Mouse (Mus musculus) MEL (cell line): ENCODE results near the gene Agpat4. TPM values are rescaled to one million over a fixed set of nuclear protein-coding genes. Genes with fewer than 3 reads are reported as not detected.

Experiments used
- DNase-seq: peaks from one replicate; pipeline ENCODE4 v3.0.0; 2011; ENCODE audit warnings: low read depth, low spot score
- H3K27ac ChIP-seq: 2 replicates; pipeline ENCODE4 v1.5.1; 2012; ENCODE audit warnings: low read depth, mild to moderate bottlenecking, control low read depth, low read length, moderate library complexity; ENCODE audit not compliant: control insufficient read depth
- H3K27me3 ChIP-seq, 2 experiments: fragments of 150-350 bp in 1 of 2; sonication (generic) in 1 of 2; 2 replicates each; pipeline ENCODE4 v1.6.1; 2012; ENCODE audit warnings: low read length in 2 of 2, mild to moderate bottlenecking in 2 of 2, improper control_type of control experiment in 1 of 2, moderate library complexity in 1 of 2; ENCODE audit not compliant: insufficient read depth in 2 of 2, control insufficient read depth in 1 of 2
- H3K36me3 ChIP-seq, 2 experiments: 2 replicates each; pipeline ENCODE4 v1.6.1; 2012 to 2014; ENCODE audit warnings: low read length in 2 of 2, improper control_type of control experiment in 1 of 2, inconsistent platforms in 1 of 2, mild to moderate bottlenecking in 1 of 2; ENCODE audit not compliant: insufficient read depth in 2 of 2, control insufficient read depth in 1 of 2
- H3K4me1 ChIP-seq, 2 experiments: fragments of 150-350 bp in 1 of 2; sonication (generic) in 1 of 2; 2 replicates each; pipeline ENCODE4 v1.6.1; 2012; ENCODE audit warnings: low read length in 2 of 2, improper control_type of control experiment in 1 of 2, mild to moderate bottlenecking in 1 of 2; ENCODE audit not compliant: insufficient read depth in 2 of 2, control insufficient read depth in 1 of 2
- H3K4me3 ChIP-seq, 2 experiments: fragments of 150-350 bp in 1 of 2; sonication (generic) in 1 of 2; 2 replicates each; pipeline ENCODE4 v1.5.1; 2012; ENCODE audit warnings: low read depth in 2 of 2, low read length in 2 of 2, mild to moderate bottlenecking in 2 of 2, moderate library complexity in 2 of 2, control low read depth in 1 of 2, improper control_type of control experiment in 1 of 2; ENCODE audit not compliant: control insufficient read depth in 1 of 2, insufficient read depth in 1 of 2
- H3K79me2 ChIP-seq: 2 replicates; pipeline ENCODE4 v1.6.1; 2012; ENCODE audit warnings: mild to moderate bottlenecking, low read length, moderate library complexity; ENCODE audit not compliant: control insufficient read depth, poor library complexity, insufficient read depth
- H3K9ac ChIP-seq: 2 replicates; pipeline ENCODE4 v1.6.1; 2012; ENCODE audit warnings: low read depth, mild to moderate bottlenecking, control low read depth, low read length, moderate library complexity; ENCODE audit not compliant: control insufficient read depth, poor library complexity, severe bottlenecking
- H3K9me3 ChIP-seq: fragments of 150-350 bp; sonication (generic); replicated peaks from 2 replicates; pipeline ENCODE4 v1.6.1; 2012; ENCODE audit warnings: mild to moderate bottlenecking, low read length, improper control_type of control experiment, moderate library complexity; ENCODE audit not compliant: insufficient read depth
- E2F4 ChIP-seq: IDR thresholded peaks from 2 replicates; pipeline ENCODE4 v1.6.1; 2011; ENCODE audit warnings: low read depth, low read length, improper control_type of control experiment, borderline replicate concordance
- ELF1 ChIP-seq: IDR thresholded peaks from 2 replicates; pipeline ENCODE4 v1.6.1; 2014; ENCODE audit warnings: low read depth, mild to moderate bottlenecking, inconsistent platforms, low read length, improper control_type of control experiment, moderate library complexity
- ETS1 ChIP-seq: IDR thresholded peaks from 2 replicates; pipeline ENCODE4 v1.6.1; 2012; ENCODE audit warnings: low read depth, mild to moderate bottlenecking, inconsistent platforms, low read length, improper control_type of control experiment, moderate library complexity
- GABPA ChIP-seq: IDR thresholded peaks from 2 replicates; pipeline ENCODE4 v1.6.1; 2012; ENCODE audit warnings: low read depth, mild to moderate bottlenecking, inconsistent platforms, low read length, improper control_type of control experiment, moderate library complexity
- HCFC1 ChIP-seq: IDR thresholded peaks from 2 replicates; pipeline ENCODE4 v1.6.1; 2012; ENCODE audit warnings: low read depth, mild to moderate bottlenecking, inconsistent platforms, low read length, improper control_type of control experiment, moderate library complexity
- KAT2A ChIP-seq: conservative IDR thresholded peaks from 2 replicates; pipeline ENCODE4 v1.6.1; 2012; ENCODE audit warnings: low read depth, low read length, improper control_type of control experiment, inconsistent platforms
- MAX ChIP-seq: IDR thresholded peaks from 2 replicates; pipeline ENCODE4 v1.6.1; 2011; ENCODE audit warnings: low read length, improper control_type of control experiment
- MEF2A ChIP-seq: IDR thresholded peaks from 2 replicates; pipeline ENCODE4 v1.6.1; 2014; ENCODE audit warnings: low read depth, mild to moderate bottlenecking, inconsistent platforms, low read length, improper control_type of control experiment; ENCODE audit not compliant: poor library complexity, insufficient replicate concordance, severe bottlenecking; ENCODE audit errors: extremely low read depth
- MXI1 ChIP-seq: IDR thresholded peaks from 2 replicates; pipeline ENCODE4 v1.6.1; 2011; ENCODE audit warnings: mild to moderate bottlenecking, low read depth, low read length, improper control_type of control experiment
- NRF1 ChIP-seq: IDR thresholded peaks from 2 replicates; pipeline ENCODE4 v1.6.1; 2014; ENCODE audit warnings: low read depth, mild to moderate bottlenecking, inconsistent platforms, low read length, improper control_type of control experiment, moderate library complexity; ENCODE audit not compliant: poor library complexity, insufficient read depth, severe bottlenecking
- POLR2A ChIP-seq, 2 experiments: IDR thresholded peaks; 2 replicates each; pipeline ENCODE4 v1.6.1; 2011 to 2012; ENCODE audit warnings: low read length in 2 of 2, mild to moderate bottlenecking in 2 of 2, control low read depth in 1 of 2, improper control_type of control experiment in 1 of 2, low read depth in 1 of 2, moderate library complexity in 1 of 2; ENCODE audit not compliant: control insufficient read depth in 1 of 2, insufficient read depth in 1 of 2, poor library complexity in 1 of 2
- RCOR1 ChIP-seq: IDR thresholded peaks from 2 replicates; pipeline ENCODE4 v1.6.1; 2012; ENCODE audit warnings: low read depth, mild to moderate bottlenecking, inconsistent platforms, low read length, improper control_type of control experiment
- SIN3A ChIP-seq: IDR thresholded peaks from 2 replicates; pipeline ENCODE4 v1.6.1; 2012; ENCODE audit warnings: low read length, improper control_type of control experiment, inconsistent platforms
- SMC3 ChIP-seq: IDR thresholded peaks from 2 replicates; pipeline ENCODE4 v1.6.1; 2011; ENCODE audit warnings: low read depth, low read length, improper control_type of control experiment
- TBP ChIP-seq: IDR thresholded peaks from 2 replicates; pipeline ENCODE4 v1.8.0; 2011; ENCODE audit warnings: low read depth, low read length, improper control_type of control experiment
- TCF12 ChIP-seq: IDR thresholded peaks from 2 replicates; pipeline ENCODE4 v1.6.1; 2014; ENCODE audit warnings: low read depth, mild to moderate bottlenecking, inconsistent platforms, low read length, improper control_type of control experiment, moderate library complexity
- UBTF ChIP-seq: IDR thresholded peaks from 2 replicates; pipeline ENCODE4 v1.6.1; 2012; ENCODE audit warnings: low read depth, mild to moderate bottlenecking, inconsistent platforms, low read length, improper control_type of control experiment, moderate library complexity, borderline replicate concordance; ENCODE audit not compliant: insufficient read depth
- polyA plus RNA-seq, 2 experiments: library from polyadenylated mRNA; stranded (reverse) in 1 of 2; unstranded in 1 of 2; fragments of >175 nt in 1 of 2; fragments of >200 nt in 1 of 2; gene quantifications; 2 replicates each; pipeline versions ENCODE4 v1.2.1 to v1.2.4; 2012; ENCODE audit warnings: low replicate concordance in 2 of 2, low read depth in 1 of 2; ENCODE audit not compliant: insufficient read length in 2 of 2, insufficient read depth in 1 of 2, missing spikeins in 1 of 2
- total RNA-seq: library from RNA; depleted of rRNA; stranded (reverse); fragments of 300-350 nt; gene quantifications from 2 replicates; pipeline ENCODE4 v1.2.3, GENCODE M21; 2012

Agpat4 gene
- total and polyA plus RNA-seq, 3 experiments: 3.3 to 9.3 TPM; not detected in 1

GRCm38 (mm10) chr17:12162824-12163223, 44.3 kb downstream of the Agpat4 start:
- Histone ChIP-seq H3K27ac (no peak overlapping the region), H3K4me3 (no peak overlapping the region), H3K27me3 (no peaks in the 10 kb centered on the region), H3K9ac (no peak overlapping the region), H3K9me3 (no peaks in the 10 kb centered on the region), H3K36me3 (no peaks in the 10 kb centered on the region), H3K4me1 (peaks cover 0 to 13% of the 10 kb centered on the region in 2 experiments; a peak in 1 of 4 replicates), H3K79me2 (no peaks in the 10 kb centered on the region)
- no peak for DNase-seq
- TF ChIP-seq SIN3A: no peak
- TF ChIP-seq MXI1: no peak
- TF ChIP-seq MEF2A: no peak
- TF ChIP-seq RCOR1: no peak
- no peak for TF ChIP-seq NRF1
- no peak for TF ChIP-seq E2F4
- TF ChIP-seq MAX: no peak
- TF ChIP-seq TCF12: no peak
- no peak for TF ChIP-seq GABPA
- no peak for TF ChIP-seq HCFC1
- TF ChIP-seq TBP: no peak
- TF ChIP-seq KAT2A: no peak
- no peak for TF ChIP-seq POLR2A (IDR thresholded peaks at IDR 0.05; ENCODE audit: control insufficient read depth in 1 of 2, insufficient read depth in 1 of 2, low read depth in 1 of 2, low read length in 2 of 2, poor library complexity in 1 of 2)
- no peak for TF ChIP-seq UBTF
- no peak for TF ChIP-seq SMC3

GRCm38 (mm10) chr17:12163403-12163802, 44.9 kb downstream of the Agpat4 start:
- no peaks in the 10 kb centered on the region for H3K27me3 ChIP-seq
- no peak overlapping the region for H3K27ac ChIP-seq
- no peaks in the 10 kb centered on the region for H3K36me3 ChIP-seq
- H3K79me2 ChIP-seq: no peaks in the 10 kb centered on the region
- no peak overlapping the region for H3K9ac ChIP-seq
- TF ChIP-seq TCF12: no peak
- TF ChIP-seq MEF2A: no peak
- no peak for TF ChIP-seq ETS1
- no peak for TF ChIP-seq UBTF
- TF ChIP-seq POLR2A (IDR thresholded peaks at IDR 0.05; ENCODE audit: control insufficient read depth in 1 of 2, insufficient read depth in 1 of 2, low read depth in 1 of 2, low read length in 2 of 2, poor library complexity in 1 of 2): no peak
- TF ChIP-seq GABPA: no peak
- no peak for TF ChIP-seq SMC3
- TF ChIP-seq ELF1: no peak
- TF ChIP-seq TBP: no peak
- H3K9me3 ChIP-seq: no peaks in the 10 kb centered on the region
- no peak overlapping the region for H3K4me3 ChIP-seq
- DNase-seq: no peak
- peaks cover 0 to 13% of the 10 kb centered on the region in 2 experiments; a peak in 1 of 4 replicates for H3K4me1 ChIP-seq
